Mouse (Mus musculus) yolk sac, embryonic 10.5 days (tissue): ENCODE results near the gene Sim2.

Experiments
- DNase-seq: peaks from one replicate; pipeline ENCODE4 v3.0.0-alpha.2; 2017; ENCODE audit warnings: low spot score

Sim2 gene

GRCm38 (mm10) chr16:94078318-94079074, 6.2 kb upstream of the Sim2 start:
- no peak for DNase-seq

GRCm38 (mm10) chr16:94079075-94079855, 5.5 kb upstream of the Sim2 start:
- DNase-seq, result no peak

GRCm38 (mm10) chr16:94079856-94080555, 4.7 kb upstream of the Sim2 start:
- no peak for DNase-seq

- DNase-seq, result no peak
Measured at GRCm38 (mm10) chr16:94081596-94081995, 3.1 kb upstream of the Sim2 start.

- DNase-seq, result no peak
Measured at GRCm38 (mm10) chr16:94081996-94082708, 2.6 kb upstream of the Sim2 start.

GRCm38 (mm10) chr16:94082960-94083847, 1.5 kb upstream of the Sim2 start:
- DNase-seq, result no peak

- DNase-seq, result no peak
Measured at GRCm38 (mm10) chr16:94083848-94084525, 744 bp upstream of the Sim2 start.

GRCm38 (mm10) chr16:94085603-94086285, 1.0 kb downstream of the Sim2 start:
- no peak for DNase-seq

- no peak for DNase-seq
Measured at GRCm38 (mm10) chr16:94086701-94087569, 2.2 kb downstream of the Sim2 start.

GRCm38 (mm10) chr16:94087570-94088225, 3.0 kb downstream of the Sim2 start:
- no peak for DNase-seq

- DNase-seq, result no peak
Measured at GRCm38 (mm10) chr16:94088226-94088748, 3.6 kb downstream of the Sim2 start.

GRCm38 (mm10) chr16:94088819-94089692, 4.3 kb downstream of the Sim2 start:
- DNase-seq, result no peak

GRCm38 (mm10) chr16:94092511-94093150, 7.9 kb downstream of the Sim2 start:
- no peak for DNase-seq

GRCm38 (mm10) chr16:94093151-94093863, 8.6 kb downstream of the Sim2 start:
- no peak for DNase-seq

- DNase-seq, result no peak
Measured at GRCm38 (mm10) chr16:94094251-94095108, 9.7 kb downstream of the Sim2 start.
